Mouse (Mus musculus): ENCODE data around the gene Tbx2. TPM values are rescaled to one million over a fixed set of nuclear protein-coding genes. Genes with fewer than 3 reads are reported as not detected.

Tbx2 gene
- total and polyA plus RNA-seq, 3 experiments = 5.5 to 7.5 (median 5.7) TPM

- peak in 1 of 2 experiments; percentile 36 for DNase-seq
Measured at GRCm38 (mm10) chr11:85842596-85843346, 10.4 kb downstream of the Tbx2 start.

GRCm38 (mm10) chr11:85843347-85843692, 11.0 kb downstream of the Tbx2 start:
- intact Hi-C loops (cut with DNase I) = loop anchor here (5.0 kb wide), 2 partner anchors 326 to 461 kb away; no protein-coding TSS in a partner anchor
- H3K27ac ChIP-seq = peak overlapping the region; percentile 73
- peaks cover 2% of the 10 kb centered on the region for H3K27me3 ChIP-seq (ENCODE audit: control insufficient read depth, insufficient read depth, low read length)
- no peak; the same call in 1 of the 2 replicates for TF ChIP-seq CTCF (IDR thresholded peaks at IDR 0.05)
- TF ChIP-seq EP300 (IDR thresholded peaks at IDR 0.05; ENCODE audit: insufficient read depth, low read depth, low read length) = no peak
- TF ChIP-seq POLR2A (IDR thresholded peaks at IDR 0.05; ENCODE audit: insufficient read depth, low read depth, low read length) = no peak
- peak overlapping the region; percentile 70 for H3K4me3 ChIP-seq
- H3K36me3 ChIP-seq (ENCODE audit: control insufficient read depth, insufficient read depth, low read length) = no peaks in the 10 kb centered on the region
- H3K79me2 ChIP-seq (replicated peaks; ENCODE audit: control insufficient read depth, insufficient read depth, low read length) = no peaks in the 10 kb centered on the region
- H3K9ac ChIP-seq (ENCODE audit: low read depth, low read length) = peak overlapping the region; percentile 50
- peak; percentile 85 to 87 for DNase-seq
- WGBS = under 1% methylated on average over 18 of the region's 18 CpGs
- H3K4me1 ChIP-seq (ENCODE audit: control insufficient read depth, insufficient read depth, low read length) = peaks cover 4% of the 10 kb centered on the region

More at GRCm38 (mm10) chr11:85842596-85843346, 10.4 kb downstream of the Tbx2 start:
- Histone ChIP-seq H3K4me3 (peak overlapping the region; percentile 70), H3K4me1 (ENCODE audit: control insufficient read depth, insufficient read depth, low read length) (peaks cover 4% of the 10 kb centered on the region), H3K27me3 (ENCODE audit: control insufficient read depth, insufficient read depth, low read length) (peaks cover 7% of the 10 kb centered on the region), H3K79me2 (replicated peaks; ENCODE audit: control insufficient read depth, insufficient read depth, low read length) (no peaks in the 10 kb centered on the region), H3K27ac (peak overlapping the region; percentile 73; the same call in 1 of the 2 replicates), H3K9ac (ENCODE audit: low read depth, low read length) (peak overlapping the region; percentile 37; the same call in 1 of the 2 replicates), H3K36me3 (ENCODE audit: control insufficient read depth, insufficient read depth, low read length) (no peaks in the 10 kb centered on the region)
- intact Hi-C loops (cut with DNase I) = loop anchor here (5.0 kb wide), 2 partner anchors 325 to 460 kb away; no protein-coding TSS in a partner anchor
- 14% methylated on average over 24 of the region's 24 CpGs for WGBS
- TF ChIP-seq POLR2A (IDR thresholded peaks at IDR 0.05; ENCODE audit: insufficient read depth, low read depth, low read length) (no peak), CTCF (IDR thresholded peaks at IDR 0.05) (no peak), EP300 (IDR thresholded peaks at IDR 0.05; ENCODE audit: insufficient read depth, low read depth, low read length) (no peak)

- 1% methylated on average over 54 of the region's 54 CpGs for WGBS
- intact Hi-C loops (cut with DNase I) = loop anchor here (2.0 to 5.0 kb wide), 4 partner anchors 128 to 462 kb away; no protein-coding TSS in a partner anchor
- peak overlapping the region; percentile 73 for H3K27ac ChIP-seq
- H3K36me3 ChIP-seq (ENCODE audit: control insufficient read depth, insufficient read depth, low read length) = no peaks in the 10 kb centered on the region
- no peak for TF ChIP-seq EP300 (IDR thresholded peaks at IDR 0.05; ENCODE audit: insufficient read depth, low read depth, low read length)
- peak; percentile 60; the same call in 1 of the 2 replicates for TF ChIP-seq POLR2A (IDR thresholded peaks at IDR 0.05; ENCODE audit: insufficient read depth, low read depth, low read length)
- TF ChIP-seq CTCF (IDR thresholded peaks at IDR 0.05) = peak; percentile 91
- peak; percentile 90 to 91 for DNase-seq
- no peaks in the 10 kb centered on the region for H3K79me2 ChIP-seq (replicated peaks; ENCODE audit: control insufficient read depth, insufficient read depth, low read length)
- 0 out of 2 replicates have a peak, but pooled peaks cover 2% of the 10 kb centered on the region for H3K27me3 ChIP-seq (ENCODE audit: control insufficient read depth, insufficient read depth, low read length)
- H3K4me1 ChIP-seq (ENCODE audit: control insufficient read depth, insufficient read depth, low read length) = peaks cover 4% of the 10 kb centered on the region
- peak overlapping the region; percentile 55 for H3K9ac ChIP-seq (ENCODE audit: low read depth, low read length)
- H3K4me3 ChIP-seq = peak overlapping the region; percentile 70
Measured at GRCm38 (mm10) chr11:85844144-85844965, 12.0 kb downstream of the Tbx2 start.

GRCm38 (mm10) chr11:85844971-85845370, 12.6 kb downstream of the Tbx2 start:
- WGBS = 43% methylated on average over 5 of the region's 5 CpGs
- Histone ChIP-seq H3K4me3 (no peak overlapping the region; the same call in 1 of the 2 replicates), H3K27me3 (ENCODE audit: control insufficient read depth, insufficient read depth, low read length) (0 out of 2 replicates have a peak, but pooled peaks cover 2% of the 10 kb centered on the region)

DNA sequence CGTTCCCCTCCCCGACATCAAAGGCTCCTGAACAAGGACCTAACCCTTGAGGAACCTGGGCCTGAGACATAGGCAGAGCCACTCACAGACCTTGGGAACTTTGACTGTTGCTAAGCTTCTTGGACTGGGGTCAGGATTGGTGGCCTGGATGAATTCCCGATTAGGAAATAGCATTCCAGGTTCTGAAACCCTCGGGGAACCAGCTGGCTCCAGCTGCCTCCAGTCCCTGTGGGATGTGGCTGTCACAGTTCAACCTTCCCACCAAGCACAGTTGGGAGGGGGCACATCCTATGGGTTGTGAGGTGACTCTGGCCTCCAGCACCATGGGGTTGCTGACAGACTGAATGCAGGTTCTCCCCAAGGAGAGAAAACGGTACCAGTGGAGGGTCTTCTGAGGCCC, 13.6 kb downstream of the Tbx2 start:
- H3K27ac ChIP-seq = peak overlapping the region; percentile 73
- H3K79me2 ChIP-seq (replicated peaks; ENCODE audit: control insufficient read depth, insufficient read depth, low read length) = no peaks in the 10 kb centered on the region
- no peak overlapping the region for H3K4me3 ChIP-seq
- H3K4me1 ChIP-seq (ENCODE audit: control insufficient read depth, insufficient read depth, low read length) = peaks cover 4% of the 10 kb centered on the region
- intact Hi-C loops (cut with DNase I) = loop anchor here (2.0 to 5.0 kb wide), 5 partner anchors 127 to 511 kb away; partner anchors contain the start of gene Med13
- peak; percentile 68 to 74 for DNase-seq
- no peaks in the 10 kb centered on the region for H3K36me3 ChIP-seq (ENCODE audit: control insufficient read depth, insufficient read depth, low read length)
- no peaks in the 10 kb centered on the region for H3K27me3 ChIP-seq (ENCODE audit: control insufficient read depth, insufficient read depth, low read length)
- WGBS = 45% methylated on average over 5 of the region's 5 CpGs
- no peak overlapping the region for H3K9ac ChIP-seq (ENCODE audit: low read depth, low read length)
- TF ChIP-seq CTCF (IDR thresholded peaks at IDR 0.05) (no peak), POLR2A (IDR thresholded peaks at IDR 0.05; ENCODE audit: insufficient read depth, low read depth, low read length) (no peak), EP300 (IDR thresholded peaks at IDR 0.05; ENCODE audit: insufficient read depth, low read depth, low read length) (0 out of 2 replicates have a peak, but pooled peaks have one; percentile 25)

More at GRCm38 (mm10) chr11:85844971-85845370, 12.6 kb downstream of the Tbx2 start:
- no peaks in the 10 kb centered on the region for H3K79me2 ChIP-seq (replicated peaks; ENCODE audit: control insufficient read depth, insufficient read depth, low read length)
- H3K36me3 ChIP-seq (ENCODE audit: control insufficient read depth, insufficient read depth, low read length) = no peaks in the 10 kb centered on the region
- peaks cover 4% of the 10 kb centered on the region for H3K4me1 ChIP-seq (ENCODE audit: control insufficient read depth, insufficient read depth, low read length)
- no peak for DNase-seq
- no peak for TF ChIP-seq EP300 (IDR thresholded peaks at IDR 0.05; ENCODE audit: insufficient read depth, low read depth, low read length)
- no peak for TF ChIP-seq CTCF (IDR thresholded peaks at IDR 0.05)
- no peak for TF ChIP-seq POLR2A (IDR thresholded peaks at IDR 0.05; ENCODE audit: insufficient read depth, low read depth, low read length)
- H3K9ac ChIP-seq (ENCODE audit: low read depth, low read length) = no peak overlapping the region; the same call in 1 of the 2 replicates
- intact Hi-C loops (cut with DNase I) = loop anchor here (2.0 to 5.0 kb wide), 7 partner anchors 128 to 512 kb away; partner anchors contain the start of gene Med13
- peak overlapping the region; percentile 73 for H3K27ac ChIP-seq

Measured in heart, adult 2 months (tissue).